Mouse (Mus musculus): ENCODE measurements around the gene G3bp2. TPM values are rescaled to one million over a fixed set of nuclear protein-coding genes. Genes with fewer than 3 reads are reported as not detected.

G3bp2 gene
- total RNA-seq (2023): 129 TPM

DNA sequence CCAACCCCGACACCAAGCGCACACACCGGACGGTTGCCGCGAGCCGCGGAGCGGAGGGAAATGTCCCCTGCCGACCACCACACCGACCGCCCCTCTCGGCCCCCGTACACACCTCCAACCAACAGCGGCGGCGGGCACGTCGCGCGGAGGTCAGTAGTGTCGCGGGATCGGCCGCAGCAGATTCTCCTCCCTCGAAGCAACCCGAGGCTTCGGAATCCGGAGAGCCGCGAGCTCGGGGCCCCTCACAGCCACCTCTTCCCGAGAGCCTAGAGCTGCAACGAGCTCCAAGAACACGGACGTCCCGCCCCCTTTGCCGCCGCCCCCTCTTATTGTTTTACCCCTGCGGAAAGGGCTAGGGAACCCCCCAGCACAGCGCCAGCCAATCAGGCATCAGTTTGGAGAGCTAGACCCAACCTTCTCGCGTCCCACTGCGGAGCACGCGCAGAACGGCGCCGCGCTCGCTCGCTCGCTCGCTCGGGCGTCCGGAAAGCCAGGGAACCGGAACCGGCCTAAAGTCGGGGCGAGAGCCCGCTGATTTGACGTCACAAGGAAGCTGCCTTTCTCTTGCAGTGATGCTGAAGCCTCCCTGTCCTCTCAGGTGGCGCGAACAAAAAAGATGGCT, at the start of gene G3bp2:
TSS of gene G3bp2 (minus strand) at position 303 of the 622 bp plus-strand sequence.

DNA sequence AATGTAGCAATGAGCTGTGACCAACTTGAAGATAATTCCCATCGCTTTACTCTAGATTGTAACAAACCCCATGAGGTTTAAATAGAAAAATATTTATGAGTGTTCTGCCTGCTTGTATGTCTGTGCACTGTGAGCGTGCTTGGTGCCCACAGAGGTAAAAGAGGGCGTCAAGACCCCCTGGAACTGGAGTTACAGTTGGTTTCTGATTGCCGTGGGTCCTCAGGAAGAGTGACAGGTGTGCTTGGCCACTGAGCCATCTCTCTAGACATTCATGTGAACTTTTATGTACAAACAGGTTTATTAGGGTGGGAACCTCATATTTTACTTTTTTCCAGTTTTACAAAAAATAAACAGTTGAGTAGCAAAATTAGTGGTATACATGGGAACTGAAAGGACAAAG, 39.7 kb downstream of the G3bp2 start, which contains the start of gene Cdkl2:
TSS of gene Cdkl2 (minus strand) at position 101 of the 400 bp plus-strand sequence.

Other genes starting within 250 kb of the G3bp2 start
- gene Rchy1, start 120.7 kb downstream of the G3bp2 start, total RNA-seq (2023): 97.2 TPM
- 0.83 TPM for gene Odaph, start 96.2 kb downstream of the G3bp2 start, total RNA-seq (2023)
- 2.5 TPM for gene Cdkl2, start 39.8 kb downstream of the G3bp2 start, total RNA-seq (2023)
- 57.0 TPM for gene Uso1, start 54.2 kb upstream of the G3bp2 start, total RNA-seq (2023)
- not detected for gene U90926, start 131.7 kb upstream of the G3bp2 start, total RNA-seq (2023)
- gene Ppef2, start 172.6 kb upstream of the G3bp2 start, total RNA-seq (2023): 0.65 TPM
- gene Naaa, start 194.5 kb upstream of the G3bp2 start, total RNA-seq (2023): 8.0 TPM
- 64.2 TPM for gene Sdad1, start 226.8 kb upstream of the G3bp2 start, total RNA-seq (2023)
- not detected for gene Cxcl9, start 244.4 kb upstream of the G3bp2 start, total RNA-seq (2023)
- gene Art3, start 248.1 kb upstream of the G3bp2 start, total RNA-seq (2023): 0.89 TPM

All from CD4-positive naive resting alpha-beta T cell, adult 57 days (primary cell).